ENCODE assay signal across 11 mouse cellular contexts in the genomic region with DNA sequence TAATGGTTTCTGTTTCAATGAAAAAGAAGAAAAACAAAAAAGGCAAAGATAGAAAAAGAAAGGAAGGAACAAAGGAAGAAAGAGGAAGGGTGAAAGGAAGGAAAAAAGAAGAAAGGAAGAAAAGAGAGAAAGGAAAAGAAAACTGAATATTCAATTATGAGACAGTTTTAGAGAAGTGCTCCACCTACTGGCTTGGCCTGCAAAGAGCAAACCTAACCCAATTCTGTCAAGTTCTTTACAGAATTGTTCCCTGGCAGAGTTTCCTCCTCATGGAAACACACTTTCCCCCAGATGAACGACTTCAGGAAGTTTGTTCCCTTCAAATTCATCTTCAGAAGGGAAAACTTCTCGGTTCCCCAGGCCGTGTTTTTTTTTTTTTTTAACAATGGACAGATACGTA. TPM values are rescaled to one million over a fixed set of nuclear protein-coding genes. Genes with fewer than 3 reads are reported as not detected.
DNase-seq lines count a peak whose midpoint lies in the region; ATAC-seq and TF ChIP-seq lines count a peak whose summit lies in the region.
"Had no signal": no experiment of that assay in that cellular context is flagged by ENCODE, and none has a peak within 500 bp of the region (broad histone marks: within the 10 kb centered on the region; RNA-seq: fewer than 3 reads in every experiment).

No protein-coding gene starts in this region.

- H3K4me2 ChIP-seq in kidney, embryonic 16.5 days (replicated peaks; ENCODE audit: low read depth, low read length): no peak overlapping the region
- no peak overlapping the region for H3K4me2 ChIP-seq in heart, embryonic 12.5 days

- H3K4me3 ChIP-seq in kidney, embryonic 16.5 days (ENCODE audit: low read length): no peak overlapping the region
- no peak overlapping the region for H3K4me3 ChIP-seq in thymus, adult 2 months (ENCODE audit: control insufficient read depth, insufficient read depth, low read length)
- no peak overlapping the region for H3K4me3 ChIP-seq in heart, embryonic 12.5 days

- H3K9ac ChIP-seq in kidney, embryonic 16.5 days (replicated peaks; ENCODE audit: low read length): no peak overlapping the region
- no peak overlapping the region for H3K9ac ChIP-seq in heart, embryonic 12.5 days

- no peaks in the 10 kb centered on the region for H3K36me3 ChIP-seq in kidney, embryonic 16.5 days (ENCODE audit: insufficient read depth, low read length)
- H3K36me3 ChIP-seq in thymus, adult 2 months (ENCODE audit: control insufficient read depth, insufficient read depth, low read length): no peaks in the 10 kb centered on the region
- no peaks in the 10 kb centered on the region for H3K36me3 ChIP-seq in heart, embryonic 12.5 days

- TF ChIP-seq CTCF in thymus, adult 2 months (IDR thresholded peaks at IDR 0.05; ENCODE audit: borderline replicate concordance, control insufficient read depth, extremely low read depth, insufficient read depth, low read length, poor library complexity): no peak

- no peak overlapping the region for H3K27ac ChIP-seq in kidney, embryonic 16.5 days (ENCODE audit: low read length)
- H3K27ac ChIP-seq in thymus, adult 2 months (ENCODE audit: control insufficient read depth, insufficient read depth, low read length): no peak overlapping the region
- no peak overlapping the region for H3K27ac ChIP-seq in heart, embryonic 12.5 days (ENCODE audit: poor library complexity, severe bottlenecking)

- H3K27me3 ChIP-seq in kidney, embryonic 16.5 days (ENCODE audit: insufficient read depth, low read length): no peaks in the 10 kb centered on the region
- H3K27me3 ChIP-seq in thymus, adult 2 months (ENCODE audit: control insufficient read depth, insufficient read depth, low read length): no peaks in the 10 kb centered on the region
- no peaks in the 10 kb centered on the region for H3K27me3 ChIP-seq in heart, embryonic 12.5 days (replicated peaks)

- no peak for ATAC-seq in kidney, embryonic 16.5 days (ENCODE audit: low FRiP score, low TSS enrichment)
- no peak for ATAC-seq in erythroid progenitor cell, adult 5-6 weeks (replicated peaks; ENCODE audit: low FRiP score, poor library complexity, severe bottlenecking)
- no peak for ATAC-seq in heart, embryonic 12.5 days (ENCODE audit: insufficient number of reproducible peaks, low FRiP score)

- no peaks in the 10 kb centered on the region for H3K9me3 ChIP-seq in kidney, embryonic 16.5 days (ENCODE audit: low read length)
- no peaks in the 10 kb centered on the region for H3K9me3 ChIP-seq in heart, embryonic 12.5 days (replicated peaks)

- TF ChIP-seq POLR2A in thymus, adult 2 months (IDR thresholded peaks at IDR 0.05; ENCODE audit: control insufficient read depth, extremely low read depth, insufficient read depth, low read length, poor library complexity): no peak

- peak; percentile 10 for DNase-seq in kidney, adult 18-20 months
- peak; percentile 17 for DNase-seq in thymus, adult 2 months
- DNase-seq in thymus, adult 18-20 months: no peak
- DNase-seq in embryo, embryonic 11 days: peak; percentile 37
- peak; percentile 28 for DNase-seq in thymus, postnatal 14 days

- 22% methylated on average over 4 of the region's 4 CpGs for WGBS in kidney, embryonic 16.5 days
- 29% methylated on average over 4 of the region's 4 CpGs for WGBS in thymus, adult 2 months
- 25% methylated on average over 4 of the region's 4 CpGs for WGBS in heart, embryonic 12.5 days

- H3K4me1 ChIP-seq in kidney, embryonic 16.5 days (ENCODE audit: insufficient read depth, low read length): no peaks in the 10 kb centered on the region
- H3K4me1 ChIP-seq in thymus, adult 2 months (replicated peaks; ENCODE audit: control insufficient read depth, insufficient read depth, low read length): no peaks in the 10 kb centered on the region
- H3K4me1 ChIP-seq in heart, embryonic 12.5 days (replicated peaks): no peaks in the 10 kb centered on the region

RNA-seq across cellular contexts. Expression of a gene that starts 3.2 kb away (rescaled TPM):
- polyA plus RNA-seq in kidney, embryonic 16.5 days (2015; fragmentation: Nextera tagmentation; extraction: Ambion mirVana): not detected in 2 replicates
- not detected in 2 replicates for polyA plus RNA-seq in thymus, adult 2 months (2012; rRNA removed)
- not detected in 2 replicates for total RNA-seq in erythroid progenitor cell, adult 5-6 weeks (2015; ENCODE audit: low replicate concordance)
- total RNA-seq in erythroid progenitor cell, adult 5-6 weeks (2017; ENCODE audit: low replicate concordance): not detected in 2 replicates
- not detected in 2 replicates for polyA plus RNA-seq in heart, embryonic 12.5 days (2016; fragmentation: Nextera tagmentation; extraction: Ambion mirVana)
- total RNA-seq: adrenal gland, adult 18-20 months had no signal
- polyA plus RNA-seq: large intestine, adult 2 months; stomach, embryonic 16.5 days had no signal

RNA-seq across cellular contexts. Expression of a gene that starts 4.2 kb away (rescaled TPM):
- not detected in 2 replicates for polyA plus RNA-seq in kidney, embryonic 16.5 days (2015; fragmentation: Nextera tagmentation; extraction: Ambion mirVana)
- polyA plus RNA-seq in thymus, adult 2 months (2012; rRNA removed): not detected in 2 replicates
- not detected in 2 replicates for total RNA-seq in erythroid progenitor cell, adult 5-6 weeks (2015; ENCODE audit: low replicate concordance)
- total RNA-seq in erythroid progenitor cell, adult 5-6 weeks (2017; ENCODE audit: low replicate concordance): not detected in 2 replicates
- polyA plus RNA-seq in heart, embryonic 12.5 days (2016; fragmentation: Nextera tagmentation; extraction: Ambion mirVana): not detected in 2 replicates
- total RNA-seq: adrenal gland, adult 18-20 months had no signal
- polyA plus RNA-seq: large intestine, adult 2 months; stomach, embryonic 16.5 days had no signal

RNA-seq across cellular contexts. Expression of a gene that starts 7.0 kb away (rescaled TPM):
- polyA plus RNA-seq in kidney, embryonic 16.5 days (2015; fragmentation: Nextera tagmentation; extraction: Ambion mirVana): not detected in 2 replicates
- not detected in 2 replicates for polyA plus RNA-seq in thymus, adult 2 months (2012; rRNA removed)
- total RNA-seq in erythroid progenitor cell, adult 5-6 weeks (2015; ENCODE audit: low replicate concordance): not detected in 2 replicates
- not detected in 2 replicates for total RNA-seq in erythroid progenitor cell, adult 5-6 weeks (2017; ENCODE audit: low replicate concordance)
- polyA plus RNA-seq in heart, embryonic 12.5 days (2016; fragmentation: Nextera tagmentation; extraction: Ambion mirVana): not detected in 2 replicates
- total RNA-seq: adrenal gland, adult 18-20 months had no signal
- polyA plus RNA-seq: large intestine, adult 2 months; stomach, embryonic 16.5 days had no signal

RNA-seq across cellular contexts. Expression of a gene that starts 12.3 kb away (rescaled TPM):
- polyA plus RNA-seq in kidney, embryonic 16.5 days (2015; fragmentation: Nextera tagmentation; extraction: Ambion mirVana): not detected in 2 replicates
- polyA plus RNA-seq in thymus, adult 2 months (2012; rRNA removed): not detected in 2 replicates
- not detected in 2 replicates for total RNA-seq in erythroid progenitor cell, adult 5-6 weeks (2015; ENCODE audit: low replicate concordance)
- not detected in 2 replicates for total RNA-seq in erythroid progenitor cell, adult 5-6 weeks (2017; ENCODE audit: low replicate concordance)
- polyA plus RNA-seq in heart, embryonic 12.5 days (2016; fragmentation: Nextera tagmentation; extraction: Ambion mirVana): not detected in 2 replicates
- total RNA-seq: adrenal gland, adult 18-20 months had no signal
- polyA plus RNA-seq: large intestine, adult 2 months; stomach, embryonic 16.5 days had no signal

RNA-seq across cellular contexts. Expression of a gene that starts 17.7 kb away (rescaled TPM):
- polyA plus RNA-seq in kidney, embryonic 16.5 days (2015; fragmentation: Nextera tagmentation; extraction: Ambion mirVana): 0.05 TPM in 1 of 2 replicates, not detected in the other
- polyA plus RNA-seq in thymus, adult 2 months (2012; rRNA removed): not detected in 2 replicates
- total RNA-seq in erythroid progenitor cell, adult 5-6 weeks (2015; ENCODE audit: low replicate concordance): not detected in 2 replicates
- not detected in 2 replicates for total RNA-seq in erythroid progenitor cell, adult 5-6 weeks (2017; ENCODE audit: low replicate concordance)
- polyA plus RNA-seq in heart, embryonic 12.5 days (2016; fragmentation: Nextera tagmentation; extraction: Ambion mirVana): not detected in 2 replicates
- total RNA-seq: adrenal gland, adult 18-20 months had no signal
- polyA plus RNA-seq: large intestine, adult 2 months had no signal

Comparison
In these comparisons a context has a peak if more than half of its experiments do, and no peak if none do; other contexts are left out.
1. DNase-seq: peak in kidney, adult 18-20 months (single experiment), thymus, adult 2 months (single experiment), embryo, embryonic 11 days (single experiment) and thymus, postnatal 14 days (single experiment); none in thymus, adult 18-20 months (0 of 2).